Mouse (Mus musculus) cerebellum, adult 2 months (tissue): ENCODE results near the gene E2f6. TPM values are rescaled to one million over a fixed set of nuclear protein-coding genes. Genes with fewer than 3 reads are reported as not detected.

Source experiments
- DNase-seq, 2 experiments: peaks; one replicate each; pipeline ENCODE4 v3.0.0; 2021
- H3K27ac ChIP-seq: fragments of 200-500 bp; 2 replicates; pipeline ENCODE4 v1.5.1; 2012; ENCODE audit warnings: low read length, control low read depth, inconsistent platforms; ENCODE audit not compliant: insufficient read depth
- H3K27me3 ChIP-seq: fragments of 200-500 bp; 2 replicates; pipeline ENCODE4 v1.6.1; 2012; ENCODE audit warnings: inconsistent platforms, mild to moderate bottlenecking, low read length, moderate library complexity; ENCODE audit not compliant: control insufficient read depth, insufficient read depth
- H3K4me1 ChIP-seq: fragments of 200-500 bp; 2 replicates; pipeline ENCODE4 v1.6.1; 2011; ENCODE audit warnings: low read length; ENCODE audit not compliant: control insufficient read depth, insufficient read depth
- H3K4me3 ChIP-seq: fragments of 200-500 bp; replicated peaks from 2 replicates; pipeline ENCODE3; 2011; ENCODE audit warnings: mild to moderate bottlenecking, low read depth, low read length, control low read depth; ENCODE audit not compliant: insufficient read depth
- CTCF ChIP-seq: fragments of 200-500 bp; IDR thresholded peaks from 2 replicates; pipeline ENCODE4 v1.5.1; 2011; ENCODE audit warnings: low read depth, mild to moderate bottlenecking, control low read depth, low read length, moderate library complexity, borderline replicate concordance; ENCODE audit not compliant: insufficient read depth
- POLR2A ChIP-seq: fragments of 200-500 bp; IDR thresholded peaks from 2 replicates; pipeline ENCODE4 v1.6.1; 2011; ENCODE audit warnings: low read length, control low read depth, borderline replicate concordance; ENCODE audit not compliant: insufficient read depth
- WGBS: fragments of 180-500 bp; shearing (Covaris S2); methylation state at CpG from one replicate; pipeline ENCODE4 v1.1.7; 2018; 5-methylcytosine and 5-hydroxymethylcytosine counted together
- polyA plus RNA-seq: library from polyadenylated mRNA; depleted of rRNA; stranded (reverse); fragments of >200 nt; gene quantifications from 2 replicates; pipeline ENCODE4 v1.2.3, GENCODE M21; 2012; rRNA removed

The E2f6 gene
- polyA plus RNA-seq, 1 experiment: 62.2 TPM

DNA sequence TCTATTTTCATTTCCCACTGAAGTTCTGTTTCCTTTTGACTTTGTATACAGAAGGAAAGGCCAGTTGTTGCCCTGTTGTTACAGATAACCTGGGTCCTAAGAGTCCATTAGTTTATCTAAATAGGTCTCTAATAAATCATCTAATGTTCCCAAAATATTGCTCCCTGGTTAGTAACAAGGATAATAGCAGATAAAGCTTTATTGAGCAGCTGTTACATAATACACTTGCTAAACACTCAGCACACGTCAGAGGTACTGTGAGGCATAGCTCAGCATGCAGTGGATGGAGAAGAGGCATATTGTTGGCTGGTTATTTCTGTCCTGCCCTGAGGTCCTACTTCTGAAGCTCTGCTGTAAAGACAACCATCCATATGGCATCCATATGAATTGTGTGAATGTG is 66.9 kb downstream of the E2f6 start:
- no peak for DNase-seq

DNA sequence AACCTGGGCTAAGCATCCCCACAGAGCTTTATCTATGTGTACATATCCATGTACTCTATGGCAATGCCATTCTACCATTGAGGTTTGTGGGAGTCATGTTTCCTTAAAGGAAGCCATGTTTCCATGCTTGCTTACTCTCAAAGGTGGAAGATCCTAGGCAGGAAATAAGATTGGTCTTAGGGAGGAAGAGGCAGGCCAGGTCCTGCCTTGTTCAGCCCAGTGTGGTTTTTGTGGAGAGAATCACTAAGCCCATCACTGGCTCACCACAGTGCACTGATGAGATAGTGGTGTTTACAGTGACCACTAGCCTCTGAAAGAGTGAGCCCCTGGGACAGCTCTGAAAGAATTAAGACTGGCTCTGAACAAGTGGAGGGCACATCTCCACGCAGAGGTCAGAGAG is 68.6 kb downstream of the E2f6 start:
- H3K4me1 ChIP-seq: peaks cover 3% of the 10 kb centered on the region; the same call in 1 of the 2 replicates
- TF ChIP-seq POLR2A (no peak), CTCF (no peak)
- no peak overlapping the region for H3K27ac ChIP-seq
- no peak overlapping the region for H3K4me3 ChIP-seq
- WGBS: 93% methylated on average over 1 of the region's 1 CpGs
- no peak for DNase-seq
- no peaks in the 10 kb centered on the region for H3K27me3 ChIP-seq

More for the DNA sequence above, 66.9 kb downstream of the E2f6 start:
- TF ChIP-seq POLR2A (no peak), CTCF (no peak)
- Histone ChIP-seq H3K27ac (no peak overlapping the region), H3K4me1 (peaks cover 13% of the 10 kb centered on the region; the same call in 1 of the 2 replicates), H3K27me3 (no peaks in the 10 kb centered on the region), H3K4me3 (no peak overlapping the region)
- 35% methylated on average over 1 of the region's 1 CpGs for WGBS

DNA sequence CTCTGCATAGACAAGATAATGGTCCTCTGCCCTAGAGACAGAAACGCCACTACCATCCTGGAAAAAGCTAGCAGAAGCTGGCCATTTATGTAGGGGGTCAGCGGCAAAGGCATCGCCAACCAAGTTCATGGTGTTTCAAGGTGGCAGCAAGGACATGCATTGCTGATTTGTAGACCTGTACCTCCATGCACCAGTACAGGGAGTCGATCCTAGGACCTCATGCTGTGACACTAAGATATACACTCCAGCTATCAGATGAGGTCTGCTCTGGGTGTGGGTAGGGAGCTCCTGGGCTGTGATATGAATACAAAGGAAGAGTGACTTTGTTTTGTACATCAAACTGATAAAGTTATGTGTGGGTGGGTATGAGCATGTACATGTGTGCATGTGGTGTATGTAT is 69.3 kb downstream of the E2f6 start:
- 89% methylated on average over 4 of the region's 4 CpGs for WGBS
- no peak for DNase-seq
- H3K4me1 ChIP-seq: no peaks in the 10 kb centered on the region
- H3K27ac ChIP-seq: no peak overlapping the region
- TF ChIP-seq POLR2A (no peak), CTCF (no peak)
- no peaks in the 10 kb centered on the region for H3K27me3 ChIP-seq
- H3K4me3 ChIP-seq: no peak overlapping the region

DNA sequence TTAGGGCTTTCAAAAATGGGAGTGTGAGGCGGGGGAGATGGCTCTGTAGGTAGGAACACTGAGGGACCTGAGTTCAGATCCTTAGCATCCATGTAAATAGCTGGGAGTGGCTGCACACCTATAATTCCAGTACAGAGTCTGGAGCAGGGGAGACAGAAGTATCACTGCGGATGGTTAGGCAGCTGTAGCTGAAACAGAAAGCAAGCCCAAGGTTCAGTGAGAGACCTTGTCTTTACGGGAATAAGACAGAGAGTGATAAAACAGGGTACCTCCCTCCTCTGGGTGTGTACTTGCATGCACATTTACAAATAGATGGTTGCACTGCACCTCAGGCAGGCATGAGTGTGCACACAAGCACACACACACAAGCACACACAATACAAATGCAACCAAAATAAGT is 71.7 kb downstream of the E2f6 start:
- no peak for TF ChIP-seq POLR2A
- no peak for TF ChIP-seq CTCF
- Histone ChIP-seq H3K27ac (no peak overlapping the region), H3K4me3 (no peak overlapping the region), H3K27me3 (no peaks in the 10 kb centered on the region), H3K4me1 (no peaks in the 10 kb centered on the region)
- no peak for DNase-seq
- 95% methylated on average over 3 of the region's 3 CpGs for WGBS

DNA sequence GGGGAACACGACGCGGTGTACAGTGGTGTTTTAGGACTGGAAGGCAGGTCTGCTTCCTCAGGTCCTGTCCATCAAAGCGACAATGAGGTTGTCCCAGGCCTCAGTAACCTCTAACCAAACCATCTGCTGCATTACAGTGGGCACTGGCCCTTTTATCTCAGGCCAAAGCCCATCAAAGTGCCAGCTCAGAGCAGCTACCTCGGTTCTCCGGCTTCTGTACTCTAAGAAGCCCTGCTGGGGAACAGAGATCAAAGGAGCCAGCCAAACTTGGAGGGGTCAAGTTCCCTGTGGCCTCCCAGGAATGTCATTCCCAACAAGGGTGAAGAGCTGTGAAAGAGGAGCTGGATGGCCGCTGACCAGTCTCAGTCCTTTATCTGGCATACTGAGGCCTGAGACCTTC is 72.3 kb downstream of the E2f6 start:
- no peaks in the 10 kb centered on the region for H3K27me3 ChIP-seq
- no peak overlapping the region for H3K4me3 ChIP-seq
- H3K27ac ChIP-seq: no peak overlapping the region
- 74% methylated on average over 7 of the region's 7 CpGs for WGBS
- TF ChIP-seq CTCF (no peak), POLR2A (no peak)
- no peaks in the 10 kb centered on the region for H3K4me1 ChIP-seq
- DNase-seq: no peak

DNA sequence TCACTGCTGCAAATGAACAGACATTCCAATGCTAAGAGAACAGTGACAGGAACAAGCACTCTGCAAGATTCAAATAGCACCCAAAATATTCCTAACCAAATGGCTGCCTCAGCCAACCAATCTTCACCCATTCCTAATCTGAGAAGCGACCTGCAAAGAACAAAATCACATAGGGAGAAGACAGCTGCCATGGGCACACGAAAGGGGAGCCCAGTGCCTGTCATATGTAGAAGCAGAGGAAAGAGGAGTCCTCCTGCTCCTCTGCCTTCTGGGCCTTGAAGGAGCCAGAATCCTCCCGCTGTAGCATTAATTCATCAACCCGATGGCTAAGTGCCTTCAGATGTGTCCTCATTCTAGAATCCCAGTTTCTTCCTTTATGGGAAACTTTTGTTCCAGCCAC is 73.8 kb downstream of the E2f6 start:
- no peak overlapping the region for H3K4me3 ChIP-seq
- H3K4me1 ChIP-seq: no peaks in the 10 kb centered on the region
- H3K27ac ChIP-seq: no peak overlapping the region
- TF ChIP-seq CTCF: no peak
- TF ChIP-seq POLR2A: no peak
- WGBS: 72% methylated on average over 4 of the region's 4 CpGs
- no peak for DNase-seq
- H3K27me3 ChIP-seq: no peaks in the 10 kb centered on the region

DNA sequence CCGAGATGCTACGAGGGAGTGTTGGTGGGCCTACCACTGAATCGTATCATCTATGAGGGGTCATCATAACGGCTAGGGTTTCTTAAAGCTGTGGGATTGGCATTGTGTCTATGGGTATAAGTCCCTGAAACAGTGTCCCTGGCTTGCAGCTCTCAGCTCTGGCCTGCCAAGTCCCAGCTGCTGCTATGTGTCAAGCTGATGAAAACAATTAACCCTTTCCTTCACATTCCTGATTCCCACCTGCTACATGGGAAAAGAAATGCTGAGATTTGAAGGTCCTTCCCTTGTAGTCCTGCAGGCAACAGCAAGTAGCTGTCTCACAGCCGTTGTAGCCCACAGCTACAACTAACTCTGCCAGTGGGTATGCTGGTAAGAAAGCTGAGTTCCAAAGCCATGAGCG is 75.6 kb downstream of the E2f6 start:
- Histone ChIP-seq H3K27me3 (no peaks in the 10 kb centered on the region), H3K27ac (no peak overlapping the region), H3K4me1 (no peaks in the 10 kb centered on the region), H3K4me3 (no peak overlapping the region)
- TF ChIP-seq CTCF (no peak), POLR2A (no peak)
- WGBS: 66% methylated on average over 6 of the region's 6 CpGs
- DNase-seq: no peak

Other genes with a start within 250 kb of the E2f6 start
- gene Lpin1, start 200.0 kb upstream of the E2f6 start, polyA plus RNA-seq: 37.2 and 38.6 TPM in 2 replicates
- 243 and 262 TPM in 2 replicates for gene Ntsr2, start 157.6 kb upstream of the E2f6 start, polyA plus RNA-seq
- gene Greb1, start 10.1 kb upstream of the E2f6 start, polyA plus RNA-seq: 1.1 and 1.4 TPM in 2 replicates
- gene Rock2, start 83.9 kb downstream of the E2f6 start, polyA plus RNA-seq: 37.5 and 39.1 TPM in 2 replicates
- gene Pqlc3, start 189.4 kb downstream of the E2f6 start, polyA plus RNA-seq: 0.62 and 1.4 TPM in 2 replicates
- 0.90 and 1.1 TPM in 2 replicates for gene 2410004P03Rik, start 200.8 kb downstream of the E2f6 start, polyA plus RNA-seq